Mouse (Mus musculus): ENCODE results near the gene Ifit3.

GRCm38 (mm10) chr19:34551981-34552380 is 31.4 kb upstream of the Ifit3 start:
- no peak for TF ChIP-seq CTCF (IDR thresholded peaks at IDR 0.05; ENCODE audit: borderline replicate concordance, control insufficient read depth, extremely low read depth, insufficient read depth, low read length, poor library complexity)
- TF ChIP-seq POLR2A (IDR thresholded peaks at IDR 0.05; ENCODE audit: control insufficient read depth, extremely low read depth, insufficient read depth, low read length, poor library complexity): no peak

Data from thymus, adult 2 months (tissue).